Mouse (Mus musculus): ENCODE results near the gene Banp. TPM values are rescaled to one million over a fixed set of nuclear protein-coding genes. Genes with fewer than 3 reads are reported as not detected.

Gene Banp
- 114 and 148 TPM in 2 replicates for polyA plus RNA-seq (2012; rRNA removed)

DNA sequence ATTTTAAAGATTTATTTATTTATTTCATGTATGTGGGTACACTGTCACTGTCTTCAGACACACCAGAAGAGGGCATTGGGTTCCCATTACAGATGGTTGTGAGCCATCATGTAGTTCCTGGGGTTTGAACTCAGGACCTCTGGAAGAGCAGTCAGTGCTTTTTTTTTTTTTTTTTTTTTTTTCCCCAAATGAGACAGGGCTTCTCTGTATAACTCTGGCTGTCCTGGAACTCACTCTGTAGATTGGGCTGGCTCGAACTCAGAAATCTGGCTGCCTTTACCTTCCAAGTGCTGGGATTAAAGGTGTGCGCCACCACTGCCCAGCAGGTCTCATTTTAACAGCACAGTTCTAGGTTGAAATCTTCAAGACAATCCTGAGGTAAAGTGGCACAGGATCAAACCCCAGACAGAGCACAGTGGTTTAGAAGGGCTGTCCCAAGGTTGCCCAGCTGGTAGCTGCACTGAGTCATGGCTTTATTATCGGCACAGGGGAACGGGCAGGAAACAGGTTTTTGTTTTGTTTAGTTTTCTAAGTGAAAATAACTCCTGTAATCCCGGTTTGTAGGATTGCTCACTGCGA, at the start of gene Banp:
Banp (plus strand) TSS at position 529 of the 579 bp plus-strand sequence.
- no peak for DNase-seq (ENCODE audit: low read depth)
- TF ChIP-seq POLR2A (IDR thresholded peaks at IDR 0.05; ENCODE audit: borderline replicate concordance, extremely low read depth, insufficient read depth, insufficient read length, poor library complexity, severe bottlenecking) (no peak), CTCF (IDR thresholded peaks at IDR 0.05; ENCODE audit: borderline replicate concordance, extremely low read depth, insufficient read depth, insufficient read length) (no peak)

DNA sequence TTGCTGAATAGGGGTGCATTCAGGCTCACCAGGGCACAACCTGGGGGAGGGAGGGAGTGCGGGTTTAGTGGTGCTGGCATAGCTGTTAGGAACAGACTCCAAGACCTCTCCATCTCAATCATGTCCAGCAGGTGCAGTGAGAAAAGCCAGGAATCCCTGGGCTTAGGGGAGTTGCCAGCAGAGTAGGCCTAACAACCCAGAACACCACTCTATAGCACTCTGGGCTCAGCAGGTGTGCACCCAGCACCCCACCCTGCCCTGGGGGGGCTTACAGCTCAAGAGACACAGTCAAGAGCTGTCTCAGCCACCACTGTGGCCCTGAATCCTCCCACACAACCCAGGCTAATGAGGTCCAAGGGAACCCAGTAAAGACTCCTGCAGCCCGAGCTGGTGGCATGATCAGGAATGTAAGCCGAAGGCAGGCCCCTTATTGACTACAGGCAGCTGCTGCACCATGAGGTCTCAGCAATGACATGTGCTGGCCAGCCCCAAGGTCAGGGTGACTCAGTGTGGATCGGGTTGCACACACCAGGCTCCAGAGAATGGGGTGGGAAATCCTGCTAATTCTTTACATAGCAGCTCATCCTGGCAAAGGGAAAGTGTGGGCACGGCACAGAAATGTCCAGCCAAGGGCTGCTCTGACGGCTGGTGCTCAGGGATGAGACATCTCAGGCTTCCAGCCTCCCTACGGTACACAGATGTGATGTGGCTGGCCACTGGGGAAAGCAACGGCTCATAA, 47.9 kb upstream of the Banp start:
- DNase-seq (ENCODE audit: low read depth) = no peak
- TF ChIP-seq CTCF (IDR thresholded peaks at IDR 0.05; ENCODE audit: borderline replicate concordance, extremely low read depth, insufficient read depth, insufficient read length) = no peak
- no peak for TF ChIP-seq POLR2A (IDR thresholded peaks at IDR 0.05; ENCODE audit: borderline replicate concordance, extremely low read depth, insufficient read depth, insufficient read length, poor library complexity, severe bottlenecking)

DNA sequence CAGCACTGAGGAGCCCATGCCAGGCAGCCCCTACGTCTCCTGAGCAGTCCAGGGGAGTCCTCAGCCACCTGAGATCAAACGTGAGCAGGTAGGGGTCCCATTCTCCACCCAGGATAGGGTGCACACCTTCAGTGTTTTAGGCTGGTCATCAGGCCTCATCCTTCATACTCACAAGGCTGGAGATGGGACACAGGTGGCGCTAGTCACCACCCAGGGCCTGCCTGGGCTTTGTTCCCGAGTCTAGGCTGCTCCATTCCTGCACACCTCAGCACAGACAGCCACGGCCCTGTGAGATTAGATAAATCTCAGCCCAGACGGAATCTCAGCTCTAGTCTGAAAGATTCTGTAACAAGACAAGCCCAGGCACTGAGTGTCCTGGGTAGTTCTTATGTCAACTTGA, 45.6 kb upstream of the Banp start:
- no peak for DNase-seq (ENCODE audit: low read depth)
- TF ChIP-seq POLR2A (IDR thresholded peaks at IDR 0.05; ENCODE audit: borderline replicate concordance, extremely low read depth, insufficient read depth, insufficient read length, poor library complexity, severe bottlenecking) (no peak), CTCF (IDR thresholded peaks at IDR 0.05; ENCODE audit: borderline replicate concordance, extremely low read depth, insufficient read depth, insufficient read length) (no peak)

DNA sequence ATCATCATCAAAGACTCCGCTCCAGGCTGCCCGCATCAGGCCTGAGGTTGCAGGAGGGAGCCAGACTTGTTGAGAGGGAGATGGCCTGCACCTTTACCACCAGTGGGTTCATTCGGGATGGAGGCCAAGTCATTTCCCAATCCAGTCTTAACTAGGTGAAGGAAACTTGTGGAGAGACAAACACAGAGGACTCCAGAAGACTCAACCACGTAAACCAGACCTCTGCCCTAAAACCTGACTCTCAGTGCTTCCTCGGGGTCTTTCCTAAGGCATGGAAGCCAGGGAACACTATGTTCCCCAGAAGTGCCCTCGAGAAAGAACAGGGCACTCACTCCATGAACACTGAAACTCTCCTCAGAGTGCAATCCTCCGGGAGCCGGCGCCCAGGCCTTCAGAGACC, 44.6 kb upstream of the Banp start:
- TF ChIP-seq CTCF (IDR thresholded peaks at IDR 0.05; ENCODE audit: borderline replicate concordance, extremely low read depth, insufficient read depth, insufficient read length) (no peak), POLR2A (IDR thresholded peaks at IDR 0.05; ENCODE audit: borderline replicate concordance, extremely low read depth, insufficient read depth, insufficient read length, poor library complexity, severe bottlenecking) (no peak)

DNA sequence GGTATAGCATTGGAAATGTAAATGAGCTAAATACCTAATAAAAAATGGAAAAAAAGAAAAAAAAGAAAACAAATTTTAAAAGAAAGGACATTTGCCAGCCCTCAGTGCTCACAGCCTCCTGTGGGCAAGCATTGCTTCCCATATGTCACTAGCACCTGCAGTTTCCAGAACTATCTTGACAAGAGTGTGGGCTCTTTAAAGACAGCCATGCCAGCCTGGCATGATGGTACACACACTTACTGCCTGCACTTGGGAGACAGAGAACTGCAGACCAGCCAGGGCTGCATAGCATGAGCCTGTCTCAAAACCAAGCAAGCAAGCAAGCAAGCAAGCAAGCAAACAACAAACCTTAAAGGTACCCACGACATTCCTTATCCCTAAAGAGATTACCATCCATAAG, 44.1 kb upstream of the Banp start:
- no peak for DNase-seq (ENCODE audit: low read depth)
- no peak for TF ChIP-seq POLR2A (IDR thresholded peaks at IDR 0.05; ENCODE audit: borderline replicate concordance, extremely low read depth, insufficient read depth, insufficient read length, poor library complexity, severe bottlenecking)
- TF ChIP-seq CTCF (IDR thresholded peaks at IDR 0.05; ENCODE audit: borderline replicate concordance, extremely low read depth, insufficient read depth, insufficient read length) = no peak

More for the DNA sequence above, 44.6 kb upstream of the Banp start:
- no peak for DNase-seq (ENCODE audit: low read depth)

DNA sequence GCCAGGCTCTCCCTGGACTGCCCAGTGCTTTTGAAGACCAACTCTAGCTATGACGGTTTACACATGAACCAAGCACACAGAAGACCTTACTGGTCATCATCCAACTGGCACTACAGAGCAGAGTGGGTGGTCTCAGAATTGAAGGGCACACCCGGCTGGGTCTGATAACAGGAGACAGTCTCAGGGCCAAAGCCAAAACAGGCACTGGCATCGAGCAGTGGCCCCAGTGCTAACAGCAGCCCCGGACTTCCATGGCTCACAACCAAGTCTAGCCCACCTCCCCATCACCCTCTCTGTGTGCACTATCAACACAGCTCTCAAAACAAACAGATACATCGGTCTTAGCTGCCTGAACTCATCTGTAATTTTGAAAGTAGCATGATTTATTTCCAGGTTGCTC, 43.7 kb upstream of the Banp start:
- TF ChIP-seq POLR2A (IDR thresholded peaks at IDR 0.05; ENCODE audit: borderline replicate concordance, extremely low read depth, insufficient read depth, insufficient read length, poor library complexity, severe bottlenecking) (no peak), CTCF (IDR thresholded peaks at IDR 0.05; ENCODE audit: borderline replicate concordance, extremely low read depth, insufficient read depth, insufficient read length) (no peak)
- no peak for DNase-seq (ENCODE audit: low read depth)

DNA sequence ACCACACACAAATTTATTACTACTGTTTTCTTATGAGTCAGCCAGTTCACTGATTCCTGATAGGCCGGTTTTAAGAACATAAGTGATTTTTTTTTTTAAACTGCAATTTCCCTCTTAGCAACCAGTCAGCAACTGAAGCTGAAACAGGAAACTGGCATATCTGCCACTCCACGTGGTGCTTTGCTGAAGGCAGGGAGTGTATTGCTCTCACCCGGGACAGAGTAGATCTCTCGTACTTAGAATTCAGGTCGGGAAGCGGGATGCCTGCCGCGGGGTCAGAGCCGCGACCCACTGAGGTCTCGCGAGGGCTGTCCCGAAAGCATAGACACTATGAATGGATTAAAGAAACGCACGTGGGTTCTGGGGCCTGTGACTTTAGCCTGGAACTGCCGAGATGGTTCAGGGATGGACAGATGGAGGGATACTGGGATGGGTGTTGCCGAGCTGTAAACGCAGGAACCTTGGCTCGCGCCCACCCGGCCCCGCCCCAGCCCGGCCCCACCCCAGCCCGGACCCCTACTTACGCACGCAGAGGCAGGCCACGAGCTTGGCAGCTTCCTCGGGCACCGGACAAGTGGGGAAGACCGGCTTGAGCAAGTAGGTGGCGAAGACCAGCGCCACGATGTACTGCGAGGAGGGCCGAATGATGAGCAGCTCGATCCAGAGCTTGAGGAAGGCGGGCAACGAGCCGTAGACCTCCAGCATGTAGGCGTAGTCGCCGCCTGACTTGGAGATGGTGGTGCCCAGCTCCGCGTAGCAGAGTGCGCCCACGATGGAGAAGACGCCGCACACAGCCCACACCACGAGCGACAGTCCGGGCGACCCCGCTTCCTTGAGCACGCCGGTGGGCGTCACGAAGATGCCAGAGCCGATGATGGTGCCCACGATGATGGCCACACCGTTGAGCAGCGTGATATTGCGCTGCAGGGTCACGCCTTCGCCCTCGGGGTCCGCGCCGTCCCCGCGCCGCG, 42.7 kb upstream of the Banp start:
- DNase-seq (ENCODE audit: low read depth) = peak; percentile 67
- TF ChIP-seq POLR2A (IDR thresholded peaks at IDR 0.05; ENCODE audit: borderline replicate concordance, extremely low read depth, insufficient read depth, insufficient read length, poor library complexity, severe bottlenecking) = no peak
- TF ChIP-seq CTCF (IDR thresholded peaks at IDR 0.05; ENCODE audit: borderline replicate concordance, extremely low read depth, insufficient read depth, insufficient read length) = no peak

DNA sequence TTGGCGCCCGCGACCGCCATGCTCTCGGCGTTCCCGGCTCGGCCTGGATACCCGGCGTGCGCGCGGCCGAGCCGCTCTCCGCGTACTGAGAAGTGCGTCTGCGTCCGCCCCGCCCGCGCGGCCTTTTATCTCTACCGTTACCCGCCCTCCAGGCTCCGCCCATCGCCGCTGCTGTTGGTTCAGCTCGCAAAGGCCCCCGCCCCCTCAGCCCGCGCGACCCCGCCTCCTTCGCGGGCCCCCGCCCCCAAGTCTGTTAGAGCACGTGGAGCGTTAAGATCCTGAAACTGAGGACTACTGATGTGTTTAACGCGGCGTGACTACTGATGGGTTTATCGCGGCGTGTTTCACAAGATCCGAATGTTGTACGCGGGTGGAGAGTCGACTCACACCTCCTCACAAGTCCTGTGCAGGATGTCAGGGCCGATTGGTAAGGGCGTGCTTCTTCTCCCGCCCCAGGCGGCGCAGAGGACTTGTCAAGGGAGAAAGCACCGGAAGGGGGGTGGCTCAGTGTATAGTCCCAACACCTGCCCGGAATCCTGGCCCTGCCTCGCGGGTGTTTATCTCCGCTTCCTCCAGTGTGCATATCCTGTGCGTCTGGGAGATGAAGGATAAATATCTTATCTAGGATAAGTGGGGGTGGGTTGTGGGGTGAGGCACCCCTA, 41.8 kb upstream of the Banp start, which contains the start of gene Slc7a5:
Slc7a5 (minus strand) TSS at position 108 of the 662 bp plus-strand sequence.
- DNase-seq (ENCODE audit: low read depth) = peak; percentile 98
- TF ChIP-seq POLR2A (IDR thresholded peaks at IDR 0.05; ENCODE audit: borderline replicate concordance, extremely low read depth, insufficient read depth, insufficient read length, poor library complexity, severe bottlenecking) (peak; percentile 95), CTCF (IDR thresholded peaks at IDR 0.05; ENCODE audit: borderline replicate concordance, extremely low read depth, insufficient read depth, insufficient read length) (no peak)

DNA sequence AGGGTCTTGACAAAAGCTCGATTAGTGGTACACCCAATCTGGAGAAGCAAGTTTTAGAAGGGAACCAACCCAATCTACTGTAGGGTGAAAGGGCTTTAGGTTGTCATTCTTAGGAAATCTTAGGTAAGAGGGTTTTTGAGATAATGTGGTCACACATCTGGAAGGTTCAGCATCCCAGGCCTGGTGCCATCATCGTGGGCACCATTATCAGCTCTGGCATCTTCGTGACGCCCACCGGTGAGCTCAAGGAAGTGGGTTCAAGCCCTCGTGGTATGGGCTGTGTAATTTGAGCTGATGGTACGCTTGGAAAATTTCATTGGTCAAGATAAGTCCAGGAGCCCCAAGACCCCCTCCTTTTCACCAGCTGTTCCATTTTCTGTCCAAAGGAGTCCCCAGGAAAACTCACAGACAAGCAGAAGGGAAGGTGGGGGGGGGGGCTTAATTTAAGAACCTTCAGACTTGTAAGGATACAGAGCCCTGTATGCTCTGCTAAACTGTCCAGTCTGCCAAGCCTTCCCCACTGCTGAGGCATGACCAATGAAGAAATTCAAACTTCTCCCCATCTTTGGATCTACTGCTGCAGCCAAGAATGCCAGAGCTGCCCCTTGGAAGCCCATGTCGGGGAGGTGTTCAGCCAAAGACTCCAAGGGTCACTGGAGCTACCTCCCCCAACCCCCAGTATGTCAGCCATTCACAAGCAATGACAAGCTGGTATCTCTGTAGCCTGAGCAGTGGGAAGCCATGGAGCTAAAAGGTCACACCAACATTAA, 41.0 kb upstream of the Banp start:
- DNase-seq (ENCODE audit: low read depth) = no peak

DNA sequence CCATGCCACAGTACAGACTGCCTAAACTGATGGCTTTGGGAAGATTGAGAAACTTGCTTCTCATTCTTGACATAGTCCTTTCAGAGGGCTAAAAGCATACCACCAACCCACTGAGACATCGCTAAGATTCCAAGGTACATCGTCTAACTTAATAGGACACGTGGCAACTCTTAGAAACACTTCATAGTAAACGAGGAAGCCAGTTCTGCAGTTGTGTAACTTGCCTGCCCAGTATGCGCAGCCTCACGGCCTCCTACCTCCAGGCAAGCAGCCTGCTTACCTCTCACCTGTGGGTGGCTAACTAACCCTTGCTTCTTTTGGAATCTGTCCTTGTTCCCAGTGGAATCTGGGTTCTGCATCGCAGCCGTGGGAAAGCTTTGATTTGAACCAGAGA, 40.4 kb upstream of the Banp start:
- DNase-seq (ENCODE audit: low read depth) = no peak
- TF ChIP-seq POLR2A (IDR thresholded peaks at IDR 0.05; ENCODE audit: borderline replicate concordance, extremely low read depth, insufficient read depth, insufficient read length, poor library complexity, severe bottlenecking) = no peak
- no peak for TF ChIP-seq CTCF (IDR thresholded peaks at IDR 0.05; ENCODE audit: borderline replicate concordance, extremely low read depth, insufficient read depth, insufficient read length)

More for the DNA sequence above, 41.0 kb upstream of the Banp start:
- TF ChIP-seq CTCF (IDR thresholded peaks at IDR 0.05; ENCODE audit: borderline replicate concordance, extremely low read depth, insufficient read depth, insufficient read length) (no peak), POLR2A (IDR thresholded peaks at IDR 0.05; ENCODE audit: borderline replicate concordance, extremely low read depth, insufficient read depth, insufficient read length, poor library complexity, severe bottlenecking) (no peak)

Data from brain, embryonic 14.5 days (tissue).